Mouse (Mus musculus) adrenal gland, adult (tissue): ENCODE measurements around the gene Plekha6.

Source experiments
- DNase-seq, 2 experiments: peaks; one replicate each; pipeline ENCODE4 v3.0.0; 2022 to 2023; ENCODE audit warnings: low spot score in 1 of 2; ENCODE audit not compliant: inconsistent age in 2 of 2

Gene Plekha6

DNA sequence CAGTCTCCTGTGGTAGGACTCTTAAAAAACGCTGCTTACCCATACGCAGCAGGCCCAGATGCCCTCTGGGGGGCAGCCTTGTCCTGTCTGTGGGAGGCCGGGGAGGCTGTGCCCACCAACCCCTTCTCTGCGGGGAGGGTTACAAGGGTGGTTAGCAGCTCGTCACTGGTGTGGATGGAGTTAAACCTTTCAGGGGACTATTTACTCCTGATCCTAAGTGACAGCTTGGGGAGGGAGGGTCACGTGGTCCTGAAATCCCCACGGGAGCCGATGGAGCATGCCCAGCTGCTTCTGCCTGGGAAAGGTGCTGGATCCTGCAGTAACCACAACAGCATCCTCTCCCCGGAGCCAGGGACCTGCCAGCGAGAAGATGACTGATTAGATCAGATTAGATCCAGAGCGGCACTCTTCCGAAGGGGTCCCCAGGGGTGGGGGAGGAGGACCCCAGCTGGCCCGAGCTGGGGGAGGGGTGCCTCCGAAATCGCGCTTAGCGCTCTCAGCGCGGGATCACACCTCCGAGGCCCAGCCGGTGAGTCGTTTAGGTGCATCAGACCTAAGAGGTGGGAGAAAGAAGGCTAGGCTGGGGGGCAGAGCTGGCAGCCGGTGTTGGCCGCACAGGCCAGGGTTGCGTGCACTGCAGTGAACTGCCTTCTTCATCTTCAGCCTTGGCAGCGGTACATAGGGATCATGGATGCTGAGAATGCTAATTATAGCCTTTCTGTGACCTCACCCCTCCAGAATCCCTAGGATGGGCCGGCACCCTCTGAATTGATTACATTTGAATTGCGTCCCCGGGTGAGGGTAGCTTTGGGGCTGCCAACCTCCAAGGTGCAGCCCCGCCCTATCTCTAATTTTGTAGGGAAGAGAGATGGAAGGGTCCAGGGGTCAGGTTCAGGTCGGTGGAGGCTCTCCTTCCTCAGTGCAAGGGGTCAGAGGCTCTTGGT is 17.3 kb downstream of the Plekha6 start:
- DNase-seq, result peak; percentile 81 to 92

DNA sequence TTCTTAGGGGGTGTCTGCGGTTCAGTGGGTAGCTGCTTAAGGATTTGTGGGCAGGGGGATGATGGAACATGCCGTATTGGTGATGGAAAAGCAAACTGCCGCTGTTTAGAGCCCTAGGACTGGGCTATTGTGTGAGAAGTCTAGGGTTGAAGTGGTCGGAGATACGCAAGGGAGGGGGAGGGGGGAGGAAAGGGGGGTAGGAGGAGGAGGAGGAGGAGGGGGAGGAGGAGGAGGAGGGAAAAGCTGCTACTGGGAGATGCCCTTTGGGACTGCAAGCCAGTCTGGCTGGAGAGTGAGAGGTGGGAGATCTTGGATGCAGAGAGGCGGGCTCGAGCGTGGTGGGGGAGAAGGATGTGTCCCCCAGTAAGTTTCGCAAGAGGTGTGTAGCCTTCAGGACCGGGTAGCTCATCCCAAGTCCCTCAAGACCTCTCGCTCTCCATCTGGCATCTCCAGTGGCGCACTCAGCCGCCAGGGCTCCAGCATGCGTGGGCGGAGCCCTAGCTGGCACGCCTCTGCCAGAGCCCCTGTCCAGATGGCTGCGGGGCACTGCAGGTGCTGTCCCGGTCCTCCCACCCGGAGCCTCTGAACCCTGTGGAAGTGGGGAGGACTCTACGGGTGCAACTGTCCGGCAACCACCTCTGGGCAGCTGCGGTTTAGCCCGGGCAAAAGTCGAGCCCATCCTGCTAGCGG is 18.2 kb downstream of the Plekha6 start:
- DNase-seq, result peak; percentile 78 to 83

GRCm38 (mm10) chr1:133182706-133183095 is 18.7 kb downstream of the Plekha6 start:
- no peak for DNase-seq

- DNase-seq, result no peak
These were observed 19.3 kb downstream of the Plekha6 start for GRCm38 (mm10) chr1:133183141-133183925.

GRCm38 (mm10) chr1:133187948-133188680 is 24.1 kb downstream of the Plekha6 start:
- DNase-seq, result peak in 1 of 2 experiments; percentile 60

- DNase-seq, result peak; percentile 38 to 83
These were observed 24.7 kb downstream of the Plekha6 start for GRCm38 (mm10) chr1:133188719-133189118.

GRCm38 (mm10) chr1:133189471-133189870 is 25.5 kb downstream of the Plekha6 start:
- DNase-seq, result no peak

DNA sequence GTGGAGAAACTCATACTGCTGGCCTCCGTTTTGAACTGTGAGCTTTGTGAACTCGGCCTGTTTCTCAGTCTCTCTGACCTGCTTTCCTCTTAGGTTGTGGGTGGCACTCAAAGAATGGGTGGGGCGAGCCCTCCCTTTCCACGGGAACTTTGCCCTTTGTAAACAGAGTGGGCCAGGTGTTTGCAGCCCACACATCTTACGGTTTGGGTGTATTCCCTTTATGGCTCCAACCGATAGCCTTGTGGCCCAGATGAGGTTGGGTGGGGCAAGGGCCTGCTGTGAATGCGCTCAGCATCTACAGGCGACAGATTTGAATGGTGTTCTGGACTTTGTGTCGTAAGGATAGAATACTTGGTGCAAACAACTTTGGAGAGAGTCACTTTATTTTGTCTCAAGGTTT is 26.5 kb downstream of the Plekha6 start:
- DNase-seq, result no peak

DNA sequence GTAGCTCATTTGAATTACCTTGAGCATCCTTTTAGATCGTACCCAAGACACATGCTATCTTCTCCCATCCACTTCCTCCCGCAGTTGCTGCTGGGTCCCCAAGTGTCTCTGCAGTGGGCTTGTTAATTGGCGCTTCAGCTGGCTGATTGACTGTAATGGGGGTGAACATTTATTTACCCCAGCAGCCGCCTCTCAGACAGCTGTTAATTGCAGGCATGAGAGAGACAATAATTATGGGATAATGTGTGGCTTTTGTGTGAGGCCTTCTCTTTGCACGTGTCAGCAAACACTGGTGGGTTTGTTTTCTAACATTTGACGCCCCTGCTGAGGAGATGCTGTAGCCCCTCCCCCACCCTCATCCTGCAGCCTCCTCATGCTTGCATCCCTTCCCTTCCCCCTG is 32.2 kb downstream of the Plekha6 start:
- DNase-seq, result no peak

- no peak for DNase-seq
These were observed 33.3 kb downstream of the Plekha6 start for GRCm38 (mm10) chr1:133197266-133197665.

DNA sequence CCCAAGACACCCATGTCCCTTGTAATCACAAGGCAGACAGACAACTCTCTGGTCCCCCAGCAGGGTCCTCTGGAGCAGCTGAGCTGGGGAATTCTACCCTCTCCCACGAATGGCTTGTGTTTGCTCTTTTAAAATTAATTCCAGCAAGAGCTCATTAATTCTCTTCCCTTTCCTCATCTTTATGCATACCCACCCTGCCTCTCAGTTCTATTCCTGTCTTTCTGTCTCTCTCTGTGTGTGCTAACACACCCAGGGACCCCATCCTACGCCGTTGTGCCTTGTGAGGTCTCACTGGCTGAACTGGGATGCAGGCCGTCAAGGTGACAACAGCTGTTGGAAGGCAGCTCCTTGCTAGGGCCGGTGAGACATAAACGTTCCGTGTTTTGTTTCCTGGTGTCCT is 35.7 kb downstream of the Plekha6 start:
- no peak for DNase-seq

DNA sequence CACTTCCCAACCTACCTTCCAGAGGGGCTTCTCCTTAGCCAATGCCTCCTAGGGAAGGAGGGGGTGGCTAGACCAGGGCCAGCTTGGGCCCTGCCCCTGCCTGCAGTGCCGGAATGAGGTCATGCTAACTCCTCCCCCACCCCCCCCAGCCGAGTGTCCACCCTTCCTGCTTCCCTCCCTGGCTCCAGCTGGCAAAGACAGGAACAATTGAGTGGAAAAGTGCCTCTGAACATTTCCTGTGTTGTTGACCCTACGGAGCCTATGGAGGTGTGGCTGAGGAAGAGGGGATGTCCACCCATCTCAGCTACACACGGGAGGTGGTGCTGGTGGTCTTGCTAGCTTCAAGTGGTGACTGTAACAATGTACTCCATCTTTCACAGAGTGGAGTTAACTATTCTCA is 37.5 kb downstream of the Plekha6 start:
- DNase-seq, result no peak

GRCm38 (mm10) chr1:133203701-133204100 is 39.7 kb downstream of the Plekha6 start:
- DNase-seq, result no peak

- DNase-seq, result peak; percentile 87 to 95
These were observed 40.4 kb downstream of the Plekha6 start for GRCm38 (mm10) chr1:133204341-133204849.

DNA sequence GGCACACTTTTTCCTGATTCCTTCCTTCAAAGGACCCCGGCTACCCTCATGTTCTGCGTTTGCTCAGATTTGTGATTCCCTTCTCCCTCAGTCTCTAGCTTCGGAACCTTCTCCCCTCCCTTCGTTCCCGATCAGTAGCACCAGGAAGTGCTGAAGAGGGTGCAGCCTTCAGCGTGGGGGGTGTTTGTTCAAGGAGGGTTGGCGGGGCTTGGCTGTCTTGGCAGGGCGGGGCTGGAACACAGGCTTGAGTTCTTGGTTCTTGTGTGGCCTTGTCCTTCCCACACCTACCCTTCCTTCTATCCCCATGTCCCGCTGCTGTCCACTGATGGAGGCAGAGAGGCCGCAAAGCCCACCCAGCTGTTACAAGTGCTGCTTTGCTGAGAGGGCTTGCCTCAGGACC is 41.0 kb downstream of the Plekha6 start:
- DNase-seq, result no peak

DNA sequence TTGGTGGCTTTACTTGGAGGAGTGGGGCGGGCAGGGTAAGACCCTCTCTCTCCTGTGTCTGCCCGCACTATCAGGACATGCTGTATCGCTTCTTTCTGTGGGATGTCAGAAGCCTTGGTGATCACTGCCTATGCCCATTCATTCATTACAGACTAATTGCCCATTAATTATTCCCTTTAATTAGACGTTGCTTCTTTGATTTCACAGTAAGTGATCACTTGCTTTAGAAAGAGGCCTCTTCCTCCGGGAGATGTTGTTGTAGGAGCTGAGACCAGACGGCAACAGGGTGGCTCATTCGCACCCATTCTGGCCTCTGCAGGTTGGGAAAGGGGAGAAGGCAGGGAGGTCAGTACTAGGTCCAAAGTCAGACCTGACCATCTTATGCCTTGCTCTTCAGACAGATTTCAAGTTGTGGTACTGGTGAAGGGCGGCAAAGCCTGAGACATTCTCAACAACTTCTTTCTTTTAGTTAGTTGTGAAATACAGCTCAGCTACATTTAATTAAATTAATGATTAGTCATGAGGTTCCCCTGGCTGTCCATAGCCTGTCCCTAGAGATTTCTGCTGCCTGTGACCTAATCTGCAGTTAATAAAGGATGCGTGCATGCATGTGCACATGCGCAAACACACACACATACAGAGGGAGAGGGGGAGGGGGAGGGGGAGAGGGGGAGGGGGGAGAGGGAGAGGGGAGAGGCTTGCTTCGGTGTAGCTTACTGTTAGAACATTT is 44.2 kb downstream of the Plekha6 start:
- no peak for DNase-seq

- DNase-seq, result no peak
These were observed 45.0 kb downstream of the Plekha6 start for GRCm38 (mm10) chr1:133209036-133209435.

DNA sequence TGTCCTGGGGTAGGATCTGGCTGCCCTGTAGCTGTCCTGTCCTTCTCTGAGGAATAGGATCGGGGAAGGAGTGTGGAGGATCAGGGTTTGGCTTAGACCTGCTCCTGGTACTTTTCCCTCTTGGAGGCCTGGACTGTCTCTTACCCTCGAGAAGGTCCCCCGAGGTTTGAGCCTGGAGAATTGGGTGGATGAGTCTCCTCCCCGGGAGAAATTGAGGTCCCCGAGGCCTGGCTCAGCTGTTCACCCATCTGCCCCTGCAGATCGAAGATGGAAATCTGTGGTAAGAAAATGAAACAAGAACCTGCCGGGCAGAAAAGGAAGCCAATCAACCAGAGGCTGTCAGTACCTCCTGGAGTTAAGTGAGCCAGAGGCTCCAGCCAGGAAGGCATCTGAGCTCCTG is 45.5 kb downstream of the Plekha6 start:
- DNase-seq, result peak in 1 of 2 experiments; percentile 46

- peak; percentile 85 to 89 for DNase-seq
These were observed 46.0 kb downstream of the Plekha6 start for GRCm38 (mm10) chr1:133209901-133210516.
